Mouse (Mus musculus): Measurements from ENCODE around the gene Itga11. TPM values are rescaled to one million over a fixed set of nuclear protein-coding genes. Genes with fewer than 3 reads are reported as not detected.

Itga11 gene
- polyA plus RNA-seq (2012; rRNA removed; ENCODE audit: low replicate concordance) = 8.0 TPM in 2 replicates

DNA sequence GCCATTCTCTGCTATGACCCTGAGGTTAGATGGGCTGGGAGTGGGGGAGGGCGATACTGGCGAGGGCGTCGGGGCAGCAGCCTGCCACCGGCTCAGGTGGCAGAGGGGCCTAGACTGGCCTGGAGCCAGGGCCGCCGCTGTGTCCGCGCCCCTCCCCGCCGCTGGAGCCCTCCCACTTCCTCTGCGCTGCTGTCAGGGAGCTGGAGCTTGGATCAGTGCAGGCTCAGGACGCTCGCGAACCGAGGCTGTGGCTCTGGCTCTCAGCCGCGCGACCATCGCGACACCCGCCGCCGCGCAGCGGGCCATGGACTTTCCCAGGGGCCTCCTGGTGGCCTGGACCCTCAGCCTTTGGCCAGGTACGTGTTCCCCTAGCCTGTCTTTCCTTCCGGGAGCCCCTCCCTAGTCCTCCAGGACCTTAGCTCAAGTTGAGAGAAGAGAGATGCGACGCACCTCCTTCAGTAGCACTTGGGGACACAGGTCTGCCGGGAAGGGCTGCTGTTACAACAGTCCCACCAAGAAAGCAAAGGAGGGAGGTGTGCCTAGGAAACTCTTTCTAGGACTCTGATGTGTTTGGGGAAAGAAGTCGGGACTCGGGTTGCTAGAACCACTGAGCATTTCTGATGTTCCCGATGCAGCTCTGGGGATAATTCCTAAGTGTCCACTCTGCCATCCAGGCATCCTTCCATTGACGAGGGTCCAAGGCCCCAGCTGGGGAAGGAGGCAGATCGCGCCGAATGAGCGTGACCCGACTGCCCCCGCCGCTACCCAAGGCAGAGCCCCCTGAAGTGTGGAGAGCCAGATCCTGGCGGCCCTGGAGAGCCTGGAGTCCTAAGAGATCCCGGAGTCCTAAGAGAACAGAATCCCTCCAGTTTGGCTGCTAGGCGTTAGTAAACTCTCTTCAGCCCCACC lies at the start of gene Itga11:
Gene Itga11, plus strand, starts transcription at position 186 of the 909 bp plus-strand sequence.

DNA sequence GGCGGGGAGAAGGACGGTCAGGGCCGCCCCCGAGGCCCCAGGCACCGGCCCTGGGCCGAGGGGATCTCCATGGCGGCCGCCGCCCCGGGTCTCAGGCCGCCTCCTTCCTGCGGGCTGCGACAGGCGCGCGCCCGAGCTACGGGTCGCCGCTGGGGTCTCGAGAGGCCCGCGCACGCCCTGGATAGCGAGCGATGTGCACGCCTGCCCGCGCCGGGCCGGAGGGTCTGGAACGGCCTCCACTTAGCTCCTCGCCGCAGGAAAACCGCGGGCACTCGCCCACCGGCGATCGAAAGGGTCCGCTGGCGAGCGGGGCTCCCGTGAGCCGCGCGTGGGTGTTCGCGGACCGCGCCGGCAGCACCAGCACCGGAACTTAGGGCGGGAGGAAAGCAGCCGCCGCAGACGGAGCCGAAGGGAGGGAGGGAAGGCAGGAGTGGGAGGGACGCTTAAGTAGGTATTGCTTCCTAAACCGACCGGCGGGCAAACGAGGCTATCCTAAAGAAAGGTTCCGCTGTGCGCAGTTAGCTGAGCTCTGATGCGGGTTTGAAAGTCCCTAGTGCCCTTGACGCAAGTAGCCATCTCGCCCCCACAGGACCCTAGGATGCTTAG lies 134.0 kb downstream of the Itga11 start, which contains the start of gene Fem1b:
Gene Fem1b, minus strand, starts transcription at position 419 of the 606 bp plus-strand sequence.

Other genes with a start within 250 kb of the Itga11 start
- gene Coro2b, start 140.8 kb upstream of the Itga11 start, polyA plus RNA-seq (2012; rRNA removed; ENCODE audit: low replicate concordance) = 22.9 and 38.7 TPM in 2 replicates
- 6.0 and 14.2 TPM in 2 replicates for gene Fem1b, start 134.1 kb downstream of the Itga11 start, polyA plus RNA-seq (2012; rRNA removed; ENCODE audit: low replicate concordance)
- 31.7 and 74.8 TPM in 2 replicates for gene Cln6, start 161.0 kb downstream of the Itga11 start, polyA plus RNA-seq (2012; rRNA removed; ENCODE audit: low replicate concordance)
- 4.0 and 10.6 TPM in 2 replicates for gene Calml4, start 180.3 kb downstream of the Itga11 start, polyA plus RNA-seq (2012; rRNA removed; ENCODE audit: low replicate concordance)

All from subcutaneous adipose tissue, adult 2 months (tissue).